Mouse (Mus musculus) hindbrain, embryonic 16.5 days (tissue): ENCODE measurements at regions not wholly inside any gene's neighbourhood (a gene's known extent, or its start where the extent isn't known, plus 50 kb on each side); places are given as distances from the start of the nearest gene placed in this dataset.

ENCODE experiments used
- ATAC-seq: fragments of 200-750 bp; cut with Nextera tagmentation; 2 replicates; pipeline ENCODE4 v1.8.0; 2017; ENCODE audit warnings: moderate TSS enrichment, moderate library complexity
- H3K27ac ChIP-seq: fragments of 300-500 bp; sonication (generic); 2 replicates; pipeline ENCODE4 v1.5.1; 2014; ENCODE audit warnings: low read depth, mild to moderate bottlenecking, control low read depth, low read length, moderate library complexity
- H3K27me3 ChIP-seq: fragments of 300-500 bp; sonication (generic); replicated peaks from 2 replicates; pipeline ENCODE4 v1.6.1; 2014; ENCODE audit warnings: low read length; ENCODE audit not compliant: control insufficient read depth, insufficient read depth
- H3K36me3 ChIP-seq: fragments of 300-500 bp; sonication (generic); 2 replicates; pipeline ENCODE4 v1.6.1; 2014; ENCODE audit warnings: mild to moderate bottlenecking, low read length, moderate library complexity, mixed read lengths; ENCODE audit not compliant: control insufficient read depth, insufficient read depth
- H3K4me1 ChIP-seq: fragments of 300-500 bp; sonication (generic); 2 replicates; pipeline ENCODE4 v1.6.1; 2014; ENCODE audit warnings: low read depth, low read length; ENCODE audit not compliant: control insufficient read depth, insufficient read depth
- H3K4me2 ChIP-seq: fragments of 300-500 bp; sonication (generic); 2 replicates; pipeline ENCODE4 v1.6.1; 2014; ENCODE audit warnings: mild to moderate bottlenecking, low read length, control low read depth, moderate library complexity
- H3K4me3 ChIP-seq: fragments of 300-500 bp; sonication (generic); 2 replicates; pipeline ENCODE4 v1.5.1; 2014; ENCODE audit warnings: mild to moderate bottlenecking, low read length, control low read depth, moderate library complexity
- H3K9ac ChIP-seq: fragments of 300-500 bp; sonication (generic); 2 replicates; pipeline ENCODE4 v1.6.1; 2014; ENCODE audit warnings: low read depth, mild to moderate bottlenecking, control low read depth, low read length, moderate library complexity
- H3K9me3 ChIP-seq: fragments of 300-500 bp; sonication (generic); 2 replicates; pipeline ENCODE4 v1.6.1; 2014; ENCODE audit warnings: mild to moderate bottlenecking, low read length, moderate library complexity; ENCODE audit not compliant: control insufficient read depth
- WGBS: fragments of 180-500 bp; shearing (Covaris S2); extraction: QIAGEN DNeasy Blood & Tissue Kit; methylation state at CpG from one replicate; pipeline ENCODE4 v1.1.7; 2014; 5-methylcytosine and 5-hydroxymethylcytosine counted together

DNA sequence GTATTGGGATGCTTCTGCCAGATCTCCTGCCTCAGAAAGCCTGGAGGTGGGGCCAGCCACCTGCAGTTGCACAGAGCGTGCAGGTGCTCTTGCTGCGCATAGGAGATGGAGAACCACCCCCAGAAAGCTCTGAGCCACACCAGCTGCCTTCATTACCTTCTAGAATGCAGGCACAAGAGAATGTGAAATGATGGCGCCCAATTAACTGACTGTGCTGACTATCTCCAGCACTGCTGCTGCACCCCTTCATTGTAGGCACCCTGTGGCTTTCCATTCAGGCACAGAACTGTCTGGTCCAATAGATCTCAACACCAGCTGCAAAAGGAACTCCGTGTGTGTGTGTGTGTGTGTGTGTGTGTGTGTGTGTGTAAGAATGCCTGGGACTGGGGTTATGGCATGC is 138.6 kb downstream of the H2al1j start:
- ATAC-seq = no peak
- H3K4me1 ChIP-seq = no peaks in the 10 kb centered on the region
- H3K9me3 ChIP-seq = no peaks in the 10 kb centered on the region
- WGBS = 60% methylated on average over 4 of the region's 4 CpGs
- H3K36me3 ChIP-seq = no peaks in the 10 kb centered on the region
- H3K4me2 ChIP-seq = no peak overlapping the region
- H3K4me3 ChIP-seq = no peak overlapping the region
- H3K9ac ChIP-seq = no peak overlapping the region
- H3K27ac ChIP-seq = no peak overlapping the region
- H3K27me3 ChIP-seq = peaks cover 2% of the 10 kb centered on the region; the same call in 1 of the 2 replicates

DNA sequence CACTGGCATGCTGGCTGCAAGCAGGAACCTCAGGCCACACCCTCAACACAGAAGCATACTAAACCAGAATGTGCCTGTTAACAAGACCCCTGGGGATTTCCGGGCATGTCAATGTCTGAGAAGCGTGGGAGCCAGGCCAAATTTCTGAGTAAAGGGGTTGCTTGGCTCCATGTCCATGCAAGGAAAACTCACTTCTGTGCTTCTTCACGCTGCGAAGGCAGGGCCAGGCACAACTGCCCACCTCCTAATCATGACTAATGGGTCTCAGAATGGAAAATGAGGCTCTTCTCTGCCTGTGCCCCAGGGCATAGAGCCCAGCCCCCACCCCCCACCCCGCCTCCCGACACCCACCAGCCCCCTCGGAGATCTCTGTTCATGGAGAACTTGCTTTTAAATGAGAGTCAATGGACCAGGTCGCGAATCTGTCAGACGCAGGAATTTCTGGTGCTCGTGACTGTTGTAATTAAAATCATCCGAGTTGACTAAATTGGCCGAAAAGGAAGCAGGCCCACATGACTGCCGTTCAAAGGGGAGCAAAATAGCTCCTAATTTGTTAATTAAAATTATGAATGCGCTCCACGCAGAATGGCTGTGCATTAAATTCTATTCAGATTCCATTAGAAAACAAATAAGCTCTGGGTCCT is 152.2 kb downstream of the H2al1j start:
- Histone ChIP-seq H3K4me2 (no peak overlapping the region), H3K9me3 (no peaks in the 10 kb centered on the region; the same call in 1 of the 2 replicates), H3K36me3 (no peaks in the 10 kb centered on the region), H3K9ac (no peak overlapping the region), H3K27me3 (peaks cover 2% of the 10 kb centered on the region; the same call in 1 of the 2 replicates), H3K4me3 (no peak overlapping the region), H3K4me1 (no peaks in the 10 kb centered on the region), H3K27ac (no peak overlapping the region)
- WGBS = 40% methylated on average over 15 of the region's 16 CpGs
- ATAC-seq = peak; percentile 63; the same call in 1 of the 2 replicates

DNA sequence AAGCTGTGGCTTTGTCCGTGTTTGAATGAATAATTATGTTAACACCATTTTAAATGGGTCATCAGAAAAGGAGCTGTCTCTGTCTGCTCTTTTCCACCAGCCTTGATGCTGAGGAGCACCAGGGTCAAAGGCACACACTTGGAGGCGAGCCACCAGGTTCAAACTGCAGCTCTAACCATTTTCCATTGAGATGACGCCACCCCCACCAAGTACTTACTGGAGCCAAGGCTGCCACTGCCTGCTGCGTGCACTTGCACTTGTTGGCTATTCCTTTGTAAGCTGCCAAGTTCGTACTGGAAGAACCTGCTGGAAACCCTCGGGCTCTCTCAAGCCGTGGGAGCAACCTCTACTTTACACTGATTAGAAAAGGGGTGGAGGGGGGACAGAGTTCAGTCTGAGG is 154.5 kb downstream of the H2al1j start:
- Histone ChIP-seq H3K9ac (no peak overlapping the region), H3K4me1 (no peaks in the 10 kb centered on the region), H3K27ac (no peak overlapping the region), H3K4me3 (no peak overlapping the region), H3K27me3 (peaks cover 2% of the 10 kb centered on the region; the same call in 1 of the 2 replicates), H3K9me3 (no peaks in the 10 kb centered on the region; the same call in 1 of the 2 replicates), H3K36me3 (no peaks in the 10 kb centered on the region), H3K4me2 (no peak overlapping the region)
- peak; percentile 37 for ATAC-seq
- 56% methylated on average over 7 of the region's 7 CpGs for WGBS

DNA sequence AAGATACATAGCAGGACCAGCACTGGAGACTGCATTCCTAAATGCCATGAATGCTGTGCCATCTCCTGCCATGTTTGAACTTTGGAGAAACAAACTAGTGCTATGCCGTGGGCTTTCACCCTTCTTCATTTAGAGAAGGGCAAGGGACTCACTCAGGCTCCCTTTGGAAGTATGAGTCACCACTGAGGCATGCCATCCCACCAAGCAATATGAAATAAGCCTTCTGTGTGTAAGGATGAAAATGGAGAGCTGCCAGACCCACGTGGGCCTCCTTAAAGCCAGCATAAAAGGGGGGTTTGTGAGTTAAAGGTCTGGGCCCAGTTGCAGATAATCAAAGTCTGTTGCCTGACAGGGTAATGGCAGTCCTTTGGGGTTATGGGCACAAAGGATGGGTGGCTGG is 159.0 kb downstream of the H2al1j start:
- Histone ChIP-seq H3K9me3 (no peaks in the 10 kb centered on the region), H3K4me2 (no peak overlapping the region), H3K9ac (no peak overlapping the region), H3K4me3 (no peak overlapping the region), H3K36me3 (no peaks in the 10 kb centered on the region), H3K27ac (no peak overlapping the region), H3K4me1 (no peaks in the 10 kb centered on the region), H3K27me3 (peaks cover 4% of the 10 kb centered on the region; the same call in 1 of the 2 replicates)
- ATAC-seq = no peak
- WGBS = 44% methylated on average over 2 of the region's 2 CpGs

DNA sequence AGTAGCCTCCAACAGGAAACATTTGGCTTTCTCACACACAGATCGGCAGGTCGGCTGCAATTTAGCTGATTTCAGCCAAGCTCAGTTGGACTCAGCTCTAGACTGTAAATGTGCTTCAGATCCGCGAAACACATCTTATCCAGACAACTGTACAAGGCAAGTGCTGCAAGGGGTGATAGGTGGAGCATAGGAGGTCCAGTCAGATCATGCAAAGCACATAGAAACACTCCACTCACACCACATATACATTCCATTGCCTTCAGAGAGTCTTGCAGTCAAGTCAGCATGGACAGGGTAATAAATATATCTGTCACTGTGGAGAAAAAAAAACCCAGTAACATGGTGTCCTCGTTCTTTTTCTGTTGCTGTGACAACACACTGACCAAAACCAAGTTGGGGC is 160.3 kb downstream of the H2al1j start:
- H3K9ac ChIP-seq = no peak overlapping the region
- no peak overlapping the region for H3K4me3 ChIP-seq
- ATAC-seq = no peak
- no peaks in the 10 kb centered on the region for H3K36me3 ChIP-seq
- 53% methylated on average over 5 of the region's 5 CpGs for WGBS
- no peak overlapping the region for H3K27ac ChIP-seq
- peaks cover 4% of the 10 kb centered on the region; the same call in 1 of the 2 replicates for H3K27me3 ChIP-seq
- peaks cover 5% of the 10 kb centered on the region; the same call in 1 of the 2 replicates for H3K4me1 ChIP-seq
- no peak overlapping the region for H3K4me2 ChIP-seq
- H3K9me3 ChIP-seq = no peaks in the 10 kb centered on the region

DNA sequence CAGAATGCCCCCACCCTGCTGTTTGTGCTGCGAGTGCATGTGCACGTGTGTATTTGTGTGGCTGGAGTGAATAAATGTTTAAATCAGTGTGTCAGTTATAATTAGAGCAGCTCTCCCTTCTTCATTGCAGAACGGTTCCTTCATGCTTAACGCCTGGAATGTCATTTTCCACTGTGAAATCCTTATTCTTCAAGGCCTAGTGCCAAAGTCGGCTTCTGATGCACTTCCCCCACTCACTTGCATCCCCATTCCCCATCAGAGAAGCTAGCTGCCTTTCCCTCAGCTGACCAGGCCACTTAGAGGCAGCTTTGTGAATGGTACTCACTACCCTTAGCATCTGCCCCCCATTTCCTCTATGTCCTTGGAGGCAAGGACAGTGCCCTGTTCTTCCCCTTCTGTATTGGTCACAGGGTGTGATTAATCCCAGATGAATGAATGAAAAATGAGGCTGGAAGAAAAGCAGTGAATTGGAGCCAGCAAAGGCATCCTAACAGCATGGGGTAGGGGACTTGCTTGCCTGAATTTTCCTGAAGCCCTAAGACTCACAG is 162.6 kb downstream of the H2al1j start:
- Histone ChIP-seq H3K4me2 (no peak overlapping the region), H3K36me3 (no peaks in the 10 kb centered on the region), H3K27ac (no peak overlapping the region), H3K4me3 (no peak overlapping the region), H3K9me3 (no peaks in the 10 kb centered on the region), H3K27me3 (peaks cover 3% of the 10 kb centered on the region; the same call in 1 of the 2 replicates), H3K9ac (no peak overlapping the region), H3K4me1 (peaks cover 11% of the 10 kb centered on the region; the same call in 1 of the 2 replicates)
- WGBS = 33% methylated on average over 5 of the region's 5 CpGs
- ATAC-seq = no peak

DNA sequence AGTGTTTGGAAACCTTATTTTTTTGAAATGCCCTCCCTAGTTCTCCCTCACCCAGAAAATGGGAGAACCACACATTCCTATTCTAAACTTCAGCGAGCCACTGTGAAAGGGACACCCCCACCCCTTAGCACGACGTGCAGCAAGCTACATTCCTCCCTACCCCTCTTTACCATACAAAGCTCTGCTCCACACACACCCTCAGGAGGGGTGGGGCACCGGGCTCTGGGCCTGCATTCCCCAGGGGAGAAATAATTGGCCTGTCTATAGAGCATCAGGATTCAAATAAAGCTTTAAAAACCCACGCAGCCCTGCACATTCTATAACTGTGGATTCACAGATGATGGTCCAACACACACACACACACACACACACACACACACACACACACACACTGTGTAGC is 163.6 kb downstream of the H2al1j start:
- H3K27me3 ChIP-seq = peaks cover 3% of the 10 kb centered on the region; the same call in 1 of the 2 replicates
- no peak overlapping the region for H3K4me2 ChIP-seq
- H3K27ac ChIP-seq = no peak overlapping the region
- no peaks in the 10 kb centered on the region for H3K9me3 ChIP-seq
- peaks cover 11% of the 10 kb centered on the region; the same call in 1 of the 2 replicates for H3K4me1 ChIP-seq
- H3K9ac ChIP-seq = no peak overlapping the region
- H3K36me3 ChIP-seq = no peaks in the 10 kb centered on the region
- no peak for ATAC-seq
- no peak overlapping the region for H3K4me3 ChIP-seq
- WGBS = 33% methylated on average over 5 of the region's 5 CpGs

DNA sequence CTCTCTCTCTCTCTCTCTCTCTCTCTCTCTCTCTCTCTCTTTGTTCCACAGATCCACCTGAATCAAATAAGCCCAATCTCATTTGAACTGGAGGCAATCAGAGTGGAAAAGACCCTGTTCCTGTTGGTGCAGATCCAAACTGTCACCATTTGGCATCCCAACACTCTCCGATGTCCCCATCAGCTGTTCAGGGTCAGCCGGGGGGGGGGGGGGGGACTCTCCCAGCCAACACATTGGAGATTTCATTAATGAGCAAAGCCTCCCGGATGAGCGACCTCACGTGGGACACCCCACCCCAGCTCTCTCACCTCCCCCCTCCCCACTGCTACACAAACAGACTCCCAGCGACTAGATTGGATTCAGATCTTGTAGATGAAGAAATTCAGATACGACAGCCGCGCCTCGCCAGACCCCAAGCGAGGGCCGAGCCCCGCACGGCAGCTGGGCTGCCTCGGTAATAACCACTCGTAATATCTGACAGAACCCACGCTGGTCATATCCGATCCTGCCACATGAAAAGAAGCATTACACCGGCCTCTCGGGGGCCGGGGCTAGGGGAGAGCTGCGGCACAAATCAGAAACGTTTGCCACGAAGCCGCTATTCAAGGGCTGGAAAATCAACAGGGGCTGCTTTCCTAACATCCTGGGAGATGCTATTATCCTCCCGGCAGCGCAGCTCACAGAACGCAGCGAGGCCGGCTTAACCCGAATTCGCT is 164.2 kb downstream of the H2al1j start:
- Histone ChIP-seq H3K27me3 (peaks cover 3% of the 10 kb centered on the region; the same call in 1 of the 2 replicates), H3K36me3 (no peaks in the 10 kb centered on the region), H3K9me3 (no peaks in the 10 kb centered on the region), H3K4me3 (no peak overlapping the region), H3K27ac (peak overlapping the region; percentile 23; the same call in 1 of the 2 replicates), H3K9ac (peak overlapping the region; percentile 47), H3K4me1 (peaks cover 11% of the 10 kb centered on the region; the same call in 1 of the 2 replicates), H3K4me2 (peak overlapping the region; percentile 47)
- WGBS = 23% methylated on average over 29 of the region's 32 CpGs
- ATAC-seq = peak; percentile 29; the same call in 1 of the 2 replicates
